Mouse (Mus musculus): ENCODE measurements around the gene Ppp1r1b. TPM values are rescaled to one million over a fixed set of nuclear protein-coding genes. Genes with fewer than 3 reads are reported as not detected.

The Ppp1r1b gene
- total RNA-seq, 2 experiments from 2014 or later = 146 to 208 TPM

DNA sequence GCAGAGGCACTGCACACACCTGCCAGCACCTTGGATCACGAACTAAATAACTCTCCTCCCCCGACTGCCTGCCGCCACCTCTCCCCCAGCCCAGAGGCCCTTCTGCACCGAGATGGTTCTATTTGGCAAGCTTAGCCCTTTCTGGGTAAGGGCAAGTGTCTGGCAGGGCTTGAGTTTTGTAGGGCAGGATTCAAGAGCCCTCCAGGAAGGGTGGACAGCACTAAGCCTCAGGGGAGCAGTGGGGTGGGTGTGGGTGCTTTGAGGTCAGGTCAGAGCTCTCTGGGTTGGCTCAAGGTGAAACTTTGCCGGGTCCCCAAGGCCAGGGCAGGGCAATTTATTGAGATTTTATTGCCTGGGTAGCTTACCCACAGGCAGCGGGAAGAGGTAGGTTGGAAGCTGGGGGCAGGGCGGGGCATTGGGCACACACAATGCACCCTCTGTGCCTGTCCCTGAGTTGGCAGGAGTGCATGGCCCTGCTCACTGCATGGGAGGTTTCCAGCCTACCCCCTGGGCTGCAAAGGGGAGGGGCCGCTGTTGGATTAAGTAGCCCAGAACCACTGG lies 5.5 kb downstream of the Ppp1r1b start:
- Histone ChIP-seq H3K4me3 (no peak overlapping the region), H3K27ac (peak overlapping the region; percentile 88)
- TF ChIP-seq CTCF (IDR thresholded peaks at IDR 0.05) = no peak
- peak in 1 of 2 experiments; percentile 70 for DNase-seq (ENCODE audit: extremely low spot score in 1 of 2, low spot score in 2 of 2)
- intact Hi-C loops (cut with DNase I) = no loop called here

DNA sequence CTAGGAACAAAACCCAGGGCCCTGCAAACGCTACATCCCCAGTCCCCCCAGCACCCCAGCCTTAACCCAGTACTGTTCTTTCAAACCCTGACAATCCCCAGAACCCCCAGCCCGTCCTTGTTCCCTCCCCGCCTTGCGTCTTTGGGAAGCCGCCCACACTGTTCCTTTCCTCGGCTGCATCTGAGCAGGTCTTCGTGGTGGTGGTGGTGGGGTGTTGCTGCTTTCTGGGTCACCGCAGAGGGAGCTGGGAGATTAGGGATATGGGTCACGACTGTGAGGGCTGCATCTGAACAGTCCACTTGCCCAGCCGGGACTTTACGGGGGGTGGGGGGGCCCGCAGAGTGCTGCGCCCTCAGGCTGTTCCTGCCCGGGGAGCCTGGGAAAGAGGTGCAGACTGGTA lies 6.2 kb downstream of the Ppp1r1b start:
- TF ChIP-seq CTCF (IDR thresholded peaks at IDR 0.05) = no peak
- peak; percentile 58 to 59 for DNase-seq (ENCODE audit: extremely low spot score in 1 of 2, low spot score in 2 of 2)
- Histone ChIP-seq H3K4me3 (no peak overlapping the region), H3K27ac (peak overlapping the region; percentile 88)
- intact Hi-C loops (cut with DNase I) = no loop called here

DNA sequence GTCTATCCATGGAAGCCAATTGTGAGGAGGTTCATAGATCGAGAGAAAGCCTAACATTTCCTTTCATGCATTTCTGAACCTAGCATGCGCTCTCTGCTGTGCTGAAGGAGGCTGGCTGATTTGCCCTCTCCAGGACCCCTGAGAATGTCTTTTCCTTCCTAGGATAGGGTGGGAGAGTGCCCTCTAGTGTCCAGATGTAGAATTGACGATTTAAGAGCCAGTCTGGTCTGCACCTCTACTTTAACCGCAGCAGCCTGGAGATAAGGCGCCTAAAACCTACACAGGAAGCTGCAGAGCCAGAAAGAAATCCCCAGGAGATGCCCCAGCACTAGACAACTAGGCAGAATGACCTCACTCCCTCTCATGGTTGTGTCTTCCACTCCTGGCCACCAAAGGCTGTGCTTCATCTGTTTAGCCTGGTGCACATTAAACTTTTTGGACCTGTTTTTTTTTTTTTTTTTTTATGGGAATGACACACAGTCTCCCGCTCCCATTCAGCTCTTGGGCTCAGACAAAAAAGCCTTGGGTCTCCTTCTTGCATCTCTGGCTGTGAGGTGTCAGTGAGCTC lies 7.6 kb downstream of the Ppp1r1b start:
- DNase-seq (ENCODE audit: extremely low spot score in 1 of 2, low spot score in 2 of 2) = peak; percentile 51 to 57
- Histone ChIP-seq H3K27ac (peak overlapping the region; percentile 1; the same call in 1 of the 2 replicates), H3K4me3 (no peak overlapping the region)
- TF ChIP-seq CTCF (IDR thresholded peaks at IDR 0.05) = peak; percentile 88
- intact Hi-C loops (cut with DNase I) = loop anchor here (5.0 kb wide), 2 partner anchors 81 to 231 kb away; partner anchors contain the start of genes Mien1 and Ormdl3

DNA sequence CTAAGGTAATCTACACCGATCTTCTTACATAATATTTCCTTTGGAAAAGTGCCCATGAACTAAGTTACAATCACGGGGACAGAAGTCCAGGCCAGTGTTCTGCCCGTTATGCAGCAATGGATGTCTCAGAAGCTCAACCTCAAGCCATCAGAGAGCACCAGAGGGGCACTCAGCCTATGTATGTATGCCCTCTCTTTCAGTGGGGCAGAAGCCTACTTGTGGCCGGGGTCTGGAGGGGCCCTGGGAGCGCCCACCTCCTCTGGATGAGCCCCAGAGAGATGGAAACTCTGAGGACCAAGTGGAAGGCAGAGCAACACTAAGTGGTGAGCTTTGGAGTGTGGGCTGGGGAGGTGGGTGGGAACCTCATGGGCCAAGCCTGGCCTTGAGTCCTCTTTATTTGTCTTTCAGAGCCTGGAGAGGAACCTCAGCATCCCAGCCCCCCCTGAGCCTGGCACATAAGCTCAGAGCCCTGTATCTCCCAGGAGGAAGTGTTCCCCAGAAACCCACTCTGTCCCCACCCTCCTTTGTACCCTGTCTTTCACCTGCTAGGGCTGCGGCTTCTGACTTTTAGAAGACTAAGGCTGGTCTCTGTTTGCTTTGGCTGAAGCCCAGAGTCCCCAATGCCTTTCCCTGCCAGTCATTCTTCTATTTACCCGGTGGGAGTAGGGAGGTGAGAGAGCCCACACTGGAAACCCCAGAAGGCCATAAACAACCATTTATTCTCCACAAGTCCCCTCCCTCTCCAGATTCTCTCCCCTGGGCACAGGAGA lies 8.6 kb downstream of the Ppp1r1b start:
- no peak overlapping the region for H3K4me3 ChIP-seq
- intact Hi-C loops (cut with DNase I) = loop anchor here (5.0 kb wide), 2 partner anchors 80 to 230 kb away; partner anchors contain the start of genes Mien1 and Ormdl3
- H3K27ac ChIP-seq = no peak overlapping the region
- no peak for DNase-seq (ENCODE audit: extremely low spot score in 1 of 2, low spot score in 2 of 2)
- no peak for TF ChIP-seq CTCF (IDR thresholded peaks at IDR 0.05)

DNA sequence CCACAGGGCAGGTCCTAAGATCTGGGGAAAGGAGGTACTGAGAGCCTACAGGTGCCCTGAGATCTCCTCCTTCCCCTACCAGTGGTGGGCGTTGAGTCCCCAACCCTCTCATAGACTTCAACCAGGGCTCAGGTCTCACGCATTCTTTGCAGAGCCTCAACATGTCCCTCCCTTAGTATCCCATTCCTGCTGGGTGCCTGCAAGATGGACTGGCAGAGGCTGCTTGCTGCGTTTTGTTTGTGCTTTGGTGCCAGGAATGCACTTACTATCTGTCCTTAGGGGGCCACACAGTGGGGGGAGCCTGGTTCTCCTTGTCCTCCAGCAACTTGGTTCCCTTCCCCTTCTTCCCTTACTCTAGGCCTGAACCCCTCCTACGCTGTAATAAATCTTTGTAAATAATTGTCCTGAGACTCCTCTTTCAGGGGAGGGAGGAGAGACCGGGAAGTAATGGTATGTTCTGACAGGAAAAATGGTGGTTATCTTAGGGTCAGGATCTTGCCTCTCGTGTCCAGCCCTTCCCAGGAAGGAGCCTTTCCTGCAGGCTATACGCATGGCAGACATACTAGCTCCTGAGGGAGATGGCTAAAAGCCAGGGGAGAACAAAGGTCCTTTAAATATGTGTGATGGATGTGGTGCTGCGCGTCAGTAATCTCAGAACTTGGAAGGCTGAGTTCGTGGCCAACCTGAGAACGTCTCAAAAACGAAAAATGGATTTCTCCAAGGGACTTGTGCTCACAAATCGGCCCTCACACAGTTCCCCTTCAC lies 9.4 kb downstream of the Ppp1r1b start:
- Histone ChIP-seq H3K27ac (peak overlapping the region; percentile 70), H3K4me3 (peak overlapping the region; percentile 87)
- intact Hi-C loops (cut with DNase I) = loop anchor here (5.0 kb wide), 2 partner anchors 80 to 230 kb away; partner anchors contain the start of genes Mien1 and Ormdl3
- DNase-seq (ENCODE audit: extremely low spot score in 1 of 2, low spot score in 2 of 2) = no peak
- no peak for TF ChIP-seq CTCF (IDR thresholded peaks at IDR 0.05)

DNA sequence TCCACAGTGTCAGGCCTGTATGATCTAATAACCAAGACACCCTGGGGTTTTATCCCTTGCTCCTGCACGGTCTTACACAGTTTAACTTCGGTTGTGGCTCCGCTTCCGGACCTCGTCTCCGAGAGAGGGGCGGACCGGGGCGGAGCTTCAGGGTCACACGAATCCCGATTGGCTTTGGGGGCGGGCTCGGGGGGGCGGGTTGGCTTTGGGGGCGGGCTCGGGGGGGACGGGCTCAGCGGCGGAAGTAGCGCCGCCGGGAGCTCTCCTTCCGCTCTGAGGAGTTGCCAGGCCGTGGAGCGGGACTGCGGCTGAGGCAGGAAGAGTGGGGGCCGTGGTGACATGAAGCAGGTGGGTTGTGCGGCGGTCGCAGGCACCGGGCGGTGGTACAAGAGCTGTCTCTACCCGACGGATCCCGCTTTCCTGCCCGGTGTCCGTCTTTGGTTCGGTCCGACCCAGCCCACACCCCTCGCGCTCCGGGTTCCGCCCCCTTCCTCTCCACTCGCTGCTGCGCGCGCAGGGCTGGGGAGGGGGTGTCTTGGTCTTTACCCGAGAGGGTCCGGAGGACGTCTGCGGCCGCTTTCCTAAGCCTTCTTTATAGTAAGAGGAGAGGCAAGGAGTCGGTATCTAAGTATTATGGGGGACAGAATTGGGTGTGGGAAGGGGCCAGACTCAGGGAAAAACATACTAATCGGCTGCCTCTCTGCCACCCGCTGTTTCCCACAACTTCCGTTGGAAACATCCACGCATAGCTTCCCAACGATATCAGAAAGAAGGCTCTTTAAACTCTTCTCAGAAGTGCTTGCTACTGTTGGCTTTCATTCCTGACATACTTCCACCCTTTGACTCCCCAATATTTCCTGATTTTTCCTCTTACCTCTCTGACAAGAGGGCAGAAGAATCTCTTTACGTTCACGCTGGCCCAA lies 10.2 kb downstream of the Ppp1r1b start, which contains the start of gene Stard3:
Gene Stard3 (plus strand): TSS at position 208 of the 923 bp plus-strand sequence.
- peak; percentile 79 to 85 for DNase-seq (ENCODE audit: extremely low spot score in 1 of 2, low spot score in 2 of 2)
- intact Hi-C loops (cut with DNase I) = loop anchor here (5.0 kb wide), 2 partner anchors 79 to 229 kb away; partner anchors contain the start of genes Mien1 and Ormdl3
- no peak for TF ChIP-seq CTCF (IDR thresholded peaks at IDR 0.05)

DNA sequence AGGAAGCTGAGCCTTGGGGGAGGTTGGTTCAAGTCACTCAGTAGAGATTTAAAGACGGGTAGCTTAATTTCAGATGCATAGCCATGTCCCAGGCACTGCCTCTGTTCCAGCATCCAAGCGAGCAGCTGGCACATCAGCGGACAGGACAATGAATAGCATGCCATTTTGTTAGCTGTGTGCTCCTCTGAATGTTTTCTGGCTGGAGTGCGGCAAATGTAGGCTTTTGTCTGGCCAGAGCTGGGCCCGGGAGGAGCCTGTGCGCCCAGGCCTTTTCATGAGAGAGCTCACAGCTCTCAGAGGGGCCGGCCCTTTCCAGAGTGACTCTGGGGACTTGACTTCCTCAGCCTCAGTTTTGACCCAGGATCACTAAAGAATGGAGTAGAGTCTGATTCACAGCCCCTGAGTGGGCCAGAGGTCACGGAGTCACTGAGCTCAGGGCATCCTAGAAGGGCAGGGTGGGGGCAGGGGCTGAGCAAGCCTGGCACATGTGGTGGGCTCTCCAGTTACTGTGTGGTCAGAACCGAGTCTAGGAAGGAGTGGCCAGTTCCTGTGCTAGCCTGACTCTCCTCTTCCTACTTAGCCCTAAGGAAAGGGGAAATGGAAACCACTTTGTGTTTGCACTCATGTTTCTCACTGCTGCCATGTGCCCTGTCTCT lies 12.8 kb downstream of the Ppp1r1b start:
- no peak for TF ChIP-seq CTCF (IDR thresholded peaks at IDR 0.05)
- no peak overlapping the region for H3K4me3 ChIP-seq
- intact Hi-C loops (cut with DNase I) = no loop called here
- peak overlapping the region; percentile 70 for H3K27ac ChIP-seq
- no peak for DNase-seq (ENCODE audit: extremely low spot score in 1 of 2, low spot score in 2 of 2)

More for the DNA sequence above, 10.2 kb downstream of the Ppp1r1b start, which contains the start of gene Stard3:
- Histone ChIP-seq H3K4me3 (peak within 1 kb of the TSS; percentile 87), H3K27ac (peak within 1 kb of the TSS; percentile 94)

DNA sequence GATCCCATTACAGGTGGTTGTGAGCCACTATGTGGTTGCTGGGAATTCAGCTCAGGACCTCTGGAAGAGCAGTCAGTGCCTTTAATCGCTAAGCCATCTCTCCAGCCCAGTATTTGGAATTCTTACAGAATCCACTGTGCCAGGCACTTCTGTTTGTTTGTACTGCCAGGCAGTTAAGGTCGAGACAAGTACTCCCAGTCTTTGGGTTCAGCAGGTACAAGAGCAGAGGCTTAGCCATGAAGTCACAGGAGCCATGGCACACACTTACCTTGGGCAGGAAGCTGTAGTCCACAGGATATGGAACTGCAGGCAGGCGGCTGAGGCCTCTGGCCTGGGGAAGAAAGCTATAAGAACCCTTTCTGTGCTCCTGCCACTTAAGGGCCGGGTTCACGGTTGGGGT lies 15.6 kb downstream of the Ppp1r1b start:
- no peak overlapping the region for H3K4me3 ChIP-seq
- H3K27ac ChIP-seq = no peak overlapping the region
- intact Hi-C loops (cut with DNase I) = no loop called here
- TF ChIP-seq CTCF (IDR thresholded peaks at IDR 0.05) = no peak
- no peak for DNase-seq (ENCODE audit: extremely low spot score in 1 of 2, low spot score in 2 of 2)

DNA sequence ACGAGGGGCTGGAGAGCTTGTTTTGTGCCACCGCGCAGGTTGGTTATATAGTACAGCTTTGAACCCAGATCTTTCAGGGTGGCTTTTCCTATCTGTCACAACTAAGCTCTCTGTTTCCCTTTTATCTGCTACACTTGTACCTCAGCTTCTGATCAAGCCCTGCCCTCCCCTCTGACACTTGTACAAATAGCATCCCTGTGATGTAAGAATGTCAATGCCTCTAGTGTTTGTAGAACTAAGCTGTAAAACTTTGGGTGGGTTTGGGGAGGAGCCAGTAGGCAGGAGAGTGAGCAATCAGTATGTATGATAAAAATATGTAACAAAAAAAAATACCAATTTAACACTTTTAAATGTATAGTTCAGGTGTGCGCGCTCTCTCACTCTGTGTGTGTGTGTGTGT lies 16.2 kb downstream of the Ppp1r1b start:
- no peak for DNase-seq (ENCODE audit: extremely low spot score in 1 of 2, low spot score in 2 of 2)
- H3K27ac ChIP-seq = no peak overlapping the region
- no peak overlapping the region for H3K4me3 ChIP-seq
- no peak for TF ChIP-seq CTCF (IDR thresholded peaks at IDR 0.05)
- intact Hi-C loops (cut with DNase I) = no loop called here

DNA sequence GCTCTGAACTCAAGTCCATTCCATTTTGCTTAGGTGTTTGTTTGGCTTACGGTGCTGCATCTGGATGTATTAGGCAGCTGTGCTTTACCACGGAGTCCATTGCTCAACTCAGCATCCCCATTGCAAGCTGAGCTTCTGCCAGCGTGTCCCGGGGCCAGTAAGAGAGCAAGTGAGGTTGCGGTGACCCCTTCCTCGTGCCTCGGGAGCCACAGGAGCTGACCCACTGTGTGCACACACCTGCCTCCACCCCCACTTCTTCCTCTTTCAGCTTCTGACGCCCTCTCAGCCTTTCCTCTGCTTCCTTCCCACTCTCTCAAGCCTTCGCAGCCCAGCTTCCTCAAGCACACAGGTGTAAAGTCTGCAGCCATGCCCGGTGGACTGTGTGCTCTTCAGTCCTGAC lies 18.1 kb downstream of the Ppp1r1b start:
- intact Hi-C loops (cut with DNase I) = no loop called here
- H3K4me3 ChIP-seq = no peak overlapping the region
- TF ChIP-seq CTCF (IDR thresholded peaks at IDR 0.05) = no peak
- no peak for DNase-seq (ENCODE audit: extremely low spot score in 1 of 2, low spot score in 2 of 2)
- peak overlapping the region; percentile 76 for H3K27ac ChIP-seq

All from left cerebral cortex, adult 2 months (tissue).